Mouse (Mus musculus) embryonic facial prominence, embryonic 11.5 days (tissue): ENCODE data around the gene Rragd. TPM values are rescaled to one million over a fixed set of nuclear protein-coding genes. Genes with fewer than 3 reads are reported as not detected.

ENCODE experiments used
- ATAC-seq: fragments of 200-750 bp; cut with Nextera tagmentation; replicated peaks from 2 replicates; pipeline ENCODE4 v1.8.0; 2017; ENCODE audit warnings: low read depth; ENCODE audit not compliant: insufficient number of reproducible peaks, low FRiP score, low TSS enrichment
- DNase-seq: peaks from one replicate; pipeline ENCODE4 v3.0.0-alpha.2; 2015; ENCODE audit warnings: low spot score
- H3K27ac ChIP-seq: fragments of 300-500 bp; sonication (generic); replicated peaks from 2 replicates; pipeline ENCODE4 v1.5.1; 2014; ENCODE audit warnings: mild to moderate bottlenecking, low read depth, low read length, control low read depth
- H3K27me3 ChIP-seq: fragments of 300-500 bp; sonication (generic); 2 replicates; pipeline ENCODE4 v1.6.1; 2014; ENCODE audit warnings: mild to moderate bottlenecking, low read length, moderate library complexity, mixed read lengths; ENCODE audit not compliant: control insufficient read depth, insufficient read depth
- H3K36me3 ChIP-seq: fragments of 300-500 bp; sonication (generic); replicated peaks from 2 replicates; pipeline ENCODE4 v1.6.1; 2014; ENCODE audit warnings: low read depth, mild to moderate bottlenecking, low read length, moderate library complexity, mixed read lengths; ENCODE audit not compliant: control insufficient read depth, insufficient read depth
- H3K4me1 ChIP-seq: fragments of 300-500 bp; sonication (generic); 2 replicates; pipeline ENCODE4 v1.6.1; 2014; ENCODE audit warnings: low read length, mixed read lengths; ENCODE audit not compliant: control insufficient read depth, insufficient read depth
- H3K4me2 ChIP-seq: fragments of 300-500 bp; sonication (generic); 2 replicates; pipeline ENCODE4 v1.6.1; 2014; ENCODE audit warnings: low read depth, mild to moderate bottlenecking, control low read depth, low read length, moderate library complexity
- H3K4me3 ChIP-seq: fragments of 300-500 bp; sonication (generic); 2 replicates; pipeline ENCODE4 v1.5.1; 2014; ENCODE audit warnings: low read depth, low read length, control low read depth
- H3K9ac ChIP-seq: fragments of 300-500 bp; sonication (generic); replicated peaks from 2 replicates; pipeline ENCODE4 v1.6.1; 2014; ENCODE audit warnings: mild to moderate bottlenecking, control low read depth, low read length
- H3K9me3 ChIP-seq: fragments of 300-500 bp; sonication (generic); replicated peaks from 2 replicates; pipeline ENCODE4 v1.6.1; 2016; ENCODE audit warnings: mild to moderate bottlenecking, low read length, inconsistent platforms, mixed read lengths; ENCODE audit not compliant: control insufficient read depth
- WGBS: fragments of 180-500 bp; shearing (Covaris S2); extraction: QIAGEN DNeasy Blood & Tissue Kit; methylation state at CpG from one replicate; pipeline ENCODE4 v1.1.7; 2014; 5-methylcytosine and 5-hydroxymethylcytosine counted together
- polyA plus RNA-seq: library from polyadenylated mRNA; unstranded; fragments of >200 nt; fragmentation: Nextera tagmentation; extraction: Ambion mirVana; gene quantifications from 2 replicates; pipeline ENCODE4 v1.2.1, GENCODE M21; 2014

Rragd gene
- polyA plus RNA-seq = 24.4 and 27.8 TPM in 2 replicates

DNA sequence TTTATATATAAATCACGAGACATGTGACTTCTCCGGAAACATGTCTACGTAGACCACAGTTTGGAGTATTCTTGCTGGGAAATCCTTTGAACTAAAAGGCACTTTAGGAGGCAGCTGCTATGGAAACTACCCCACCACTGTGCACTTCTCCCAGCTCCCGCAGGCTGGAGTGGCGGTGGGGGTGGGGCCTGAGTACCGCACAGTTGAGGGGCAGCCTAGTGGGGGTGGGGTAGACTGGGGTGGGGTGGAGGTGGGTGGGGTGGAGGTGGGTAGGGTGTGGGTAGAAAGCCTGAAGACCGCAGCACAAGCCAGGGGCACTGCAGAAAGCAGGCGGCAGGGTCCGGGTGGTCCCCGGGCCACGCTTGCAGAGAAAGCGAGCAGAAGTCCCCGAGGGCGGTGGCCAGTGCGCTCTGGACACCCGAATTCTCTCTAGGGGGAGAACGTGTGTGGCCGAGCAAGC lies at the start of gene Rragd:
Gene Rragd (plus strand): TSS at position 322 of the 460 bp plus-strand sequence.
- H3K27ac ChIP-seq = peak within 1 kb of the TSS; percentile 65
- peak; percentile 75 for ATAC-seq
- H3K9me3 ChIP-seq = no peaks in the 10 kb centered on the region
- WGBS = 1% methylated on average over 16 of the region's 18 CpGs
- H3K36me3 ChIP-seq = no peaks in the 10 kb centered on the region
- H3K4me2 ChIP-seq = peak within 1 kb of the TSS; percentile 99
- H3K4me1 ChIP-seq = no peaks in the 10 kb centered on the region; the same call in 1 of the 2 replicates
- peak within 1 kb of the TSS; percentile 86 for H3K9ac ChIP-seq
- peak; percentile 63 for DNase-seq
- H3K4me3 ChIP-seq = peak within 1 kb of the TSS; percentile 85
- 0 out of 2 replicates have a peak, but pooled peaks cover 2% of the 10 kb centered on the region for H3K27me3 ChIP-seq

DNA sequence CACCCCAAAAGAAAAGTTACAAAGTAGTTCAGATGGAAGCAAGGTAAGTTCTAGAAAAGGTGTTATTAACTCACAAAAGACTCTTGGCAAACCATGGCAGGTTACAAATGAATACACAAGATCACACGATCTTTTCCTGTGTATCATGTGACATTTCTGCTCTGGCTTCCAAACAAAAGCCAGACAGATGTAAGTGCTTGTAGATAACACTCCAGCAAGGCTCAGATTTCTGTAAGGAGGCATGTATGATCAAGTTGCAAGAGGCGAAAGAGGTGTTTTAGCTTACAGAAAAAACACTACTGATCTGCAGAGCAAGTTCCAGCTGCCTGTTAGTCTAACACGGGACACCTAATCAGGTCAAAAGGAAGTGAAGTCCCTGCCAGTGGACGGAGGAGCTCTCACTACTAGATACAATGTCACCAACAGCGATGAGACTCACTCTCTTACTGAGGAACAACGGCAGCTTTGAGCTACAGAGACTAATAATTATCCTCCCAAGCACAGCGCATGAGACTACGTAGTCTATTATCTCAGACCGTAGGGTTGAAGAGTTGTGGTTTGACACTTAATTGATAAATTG lies 46.0 kb upstream of the Rragd start:
- Histone ChIP-seq H3K9ac (no peak overlapping the region; the same call in 1 of the 2 replicates), H3K27ac (peak overlapping the region; percentile 59), H3K4me1 (no peaks in the 10 kb centered on the region), H3K4me2 (no peak overlapping the region), H3K27me3 (no peaks in the 10 kb centered on the region), H3K36me3 (no peaks in the 10 kb centered on the region), H3K4me3 (no peak overlapping the region), H3K9me3 (no peaks in the 10 kb centered on the region)
- DNase-seq (peak; percentile 59), ATAC-seq (no peak)
- 28% methylated on average over 9 of the region's 9 CpGs for WGBS

DNA sequence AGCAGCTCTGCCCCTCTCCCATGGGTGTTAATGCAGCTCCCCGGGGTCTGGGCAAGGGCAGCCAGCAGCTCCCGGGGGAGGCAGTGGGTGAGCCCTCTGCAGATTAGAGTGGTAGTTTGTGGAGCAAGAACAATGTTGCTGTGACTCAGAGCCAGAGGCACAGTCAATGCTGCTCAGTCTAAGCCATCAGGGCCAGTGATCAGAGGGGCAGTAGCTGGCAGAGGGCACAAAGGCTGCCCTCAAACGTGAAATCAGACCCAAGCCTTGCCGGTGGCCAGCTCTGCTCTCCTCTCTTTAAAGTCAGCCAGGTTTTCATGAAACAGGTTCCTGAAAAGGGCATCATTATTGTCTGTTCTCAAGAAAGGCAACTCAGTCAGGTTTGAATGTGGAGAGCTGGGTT lies 43.3 kb upstream of the Rragd start:
- Histone ChIP-seq H3K4me1 (no peaks in the 10 kb centered on the region), H3K36me3 (no peaks in the 10 kb centered on the region), H3K4me3 (no peak overlapping the region), H3K27ac (peak overlapping the region; percentile 22; the same call in 1 of the 2 replicates), H3K9ac (no peak overlapping the region), H3K9me3 (no peaks in the 10 kb centered on the region), H3K4me2 (no peak overlapping the region), H3K27me3 (no peaks in the 10 kb centered on the region)
- DNase-seq (no peak), ATAC-seq (no peak)
- WGBS = 30% methylated on average over 4 of the region's 4 CpGs

DNA sequence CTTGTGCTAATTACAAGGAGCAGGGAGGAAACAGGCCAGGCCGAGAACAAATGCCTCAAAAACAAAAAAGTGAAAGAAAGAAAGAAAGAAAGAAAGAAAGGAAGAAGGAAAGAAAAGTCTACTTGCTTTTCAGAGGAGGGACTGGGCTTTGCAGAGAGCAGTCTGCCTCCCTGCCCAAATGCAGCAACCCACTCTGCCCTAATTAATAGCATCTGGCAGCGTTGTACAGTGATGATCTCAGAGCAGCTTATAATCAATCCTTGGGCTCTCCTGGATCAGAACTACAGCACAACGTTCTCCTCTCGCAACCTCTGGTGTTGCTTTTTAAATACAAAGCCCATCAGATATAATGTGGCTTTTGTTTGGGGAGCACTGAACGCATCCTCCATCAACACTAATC lies 42.9 kb upstream of the Rragd start:
- DNase-seq = peak; percentile 73
- Histone ChIP-seq H3K4me2 (no peak overlapping the region), H3K27ac (peak overlapping the region; percentile 22; the same call in 1 of the 2 replicates), H3K36me3 (no peaks in the 10 kb centered on the region), H3K27me3 (no peaks in the 10 kb centered on the region), H3K9ac (no peak overlapping the region), H3K4me3 (no peak overlapping the region), H3K9me3 (no peaks in the 10 kb centered on the region), H3K4me1 (no peaks in the 10 kb centered on the region)
- ATAC-seq = no peak
- 29% methylated on average over 5 of the region's 5 CpGs for WGBS

DNA sequence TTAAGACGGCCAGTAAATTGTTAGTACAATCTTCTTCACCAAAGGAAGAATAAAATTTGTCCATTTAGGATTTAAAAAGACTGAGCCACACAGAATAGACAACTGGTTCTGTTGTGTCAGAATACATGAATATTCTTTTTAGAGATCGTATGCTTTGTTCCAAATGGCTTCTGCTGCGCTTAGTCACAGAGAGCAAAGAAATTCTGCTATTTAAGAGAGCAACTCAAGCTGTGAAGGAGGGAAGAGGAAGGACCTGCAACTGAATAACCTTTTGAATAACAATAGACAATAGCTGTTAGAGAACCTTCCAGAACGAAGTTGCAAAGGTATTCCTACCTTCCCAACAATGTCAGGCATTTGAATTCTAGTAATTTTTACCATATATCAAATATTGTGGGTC lies 41.9 kb upstream of the Rragd start:
- H3K4me3 ChIP-seq = no peak overlapping the region
- H3K9ac ChIP-seq = no peak overlapping the region
- WGBS = 78% methylated on average over 4 of the region's 4 CpGs
- DNase-seq = no peak
- no peaks in the 10 kb centered on the region for H3K9me3 ChIP-seq
- H3K27me3 ChIP-seq = no peaks in the 10 kb centered on the region
- no peak for ATAC-seq
- H3K4me1 ChIP-seq = no peaks in the 10 kb centered on the region
- H3K36me3 ChIP-seq = no peaks in the 10 kb centered on the region
- no peak overlapping the region for H3K4me2 ChIP-seq
- no peak overlapping the region for H3K27ac ChIP-seq

DNA sequence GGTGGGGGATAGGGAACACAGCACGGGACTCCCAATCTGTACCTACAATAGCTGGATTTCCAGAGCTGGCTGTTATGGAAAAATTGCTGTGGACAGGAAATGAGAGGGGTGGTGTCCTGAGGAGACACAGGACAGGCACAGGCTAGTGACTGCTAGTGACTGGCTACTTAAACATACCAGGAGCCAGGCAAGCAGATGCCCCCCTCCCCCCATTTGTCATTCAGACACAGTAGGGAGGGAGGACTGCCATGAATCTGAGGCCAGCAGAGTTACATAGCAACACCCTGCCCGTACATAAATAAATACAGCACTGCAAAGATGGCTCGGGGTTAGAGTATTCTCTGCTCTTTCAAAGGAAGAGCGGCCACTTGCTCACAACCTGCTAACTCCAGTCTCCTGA lies 35.2 kb upstream of the Rragd start:
- H3K36me3 ChIP-seq = no peaks in the 10 kb centered on the region
- peak; percentile 39 for DNase-seq
- H3K4me3 ChIP-seq = no peak overlapping the region
- no peaks in the 10 kb centered on the region for H3K9me3 ChIP-seq
- ATAC-seq = no peak
- H3K27ac ChIP-seq = no peak overlapping the region
- H3K4me2 ChIP-seq = no peak overlapping the region
- 41% methylated on average over 4 of the region's 4 CpGs for WGBS
- H3K27me3 ChIP-seq = no peaks in the 10 kb centered on the region
- no peak overlapping the region for H3K9ac ChIP-seq
- H3K4me1 ChIP-seq = no peaks in the 10 kb centered on the region

DNA sequence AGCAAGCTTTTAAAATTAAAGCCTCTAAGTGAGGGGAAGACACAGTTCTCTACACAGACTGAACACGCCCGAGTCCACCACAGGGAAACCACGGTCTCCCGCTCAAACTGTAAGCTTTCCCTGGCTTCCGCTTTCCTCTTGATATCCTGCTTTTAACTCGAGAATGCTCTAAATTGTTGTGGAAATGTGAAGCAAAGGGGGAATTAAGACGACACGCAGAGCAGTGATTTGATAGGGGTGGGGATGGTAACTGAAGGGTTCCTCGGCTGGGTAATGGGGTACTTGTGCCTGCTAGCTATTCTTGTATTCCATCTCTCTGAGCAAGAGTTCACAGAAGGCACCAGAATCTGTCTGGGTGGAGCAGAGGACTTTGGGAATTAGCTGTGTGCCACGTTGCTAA lies 34.1 kb upstream of the Rragd start:
- H3K27me3 ChIP-seq = no peaks in the 10 kb centered on the region
- H3K36me3 ChIP-seq = no peaks in the 10 kb centered on the region
- no peak for ATAC-seq
- H3K4me1 ChIP-seq = no peaks in the 10 kb centered on the region
- no peaks in the 10 kb centered on the region for H3K9me3 ChIP-seq
- no peak for DNase-seq
- H3K4me3 ChIP-seq = no peak overlapping the region
- H3K27ac ChIP-seq = no peak overlapping the region
- no peak overlapping the region for H3K9ac ChIP-seq
- H3K4me2 ChIP-seq = no peak overlapping the region
- 46% methylated on average over 10 of the region's 10 CpGs for WGBS

DNA sequence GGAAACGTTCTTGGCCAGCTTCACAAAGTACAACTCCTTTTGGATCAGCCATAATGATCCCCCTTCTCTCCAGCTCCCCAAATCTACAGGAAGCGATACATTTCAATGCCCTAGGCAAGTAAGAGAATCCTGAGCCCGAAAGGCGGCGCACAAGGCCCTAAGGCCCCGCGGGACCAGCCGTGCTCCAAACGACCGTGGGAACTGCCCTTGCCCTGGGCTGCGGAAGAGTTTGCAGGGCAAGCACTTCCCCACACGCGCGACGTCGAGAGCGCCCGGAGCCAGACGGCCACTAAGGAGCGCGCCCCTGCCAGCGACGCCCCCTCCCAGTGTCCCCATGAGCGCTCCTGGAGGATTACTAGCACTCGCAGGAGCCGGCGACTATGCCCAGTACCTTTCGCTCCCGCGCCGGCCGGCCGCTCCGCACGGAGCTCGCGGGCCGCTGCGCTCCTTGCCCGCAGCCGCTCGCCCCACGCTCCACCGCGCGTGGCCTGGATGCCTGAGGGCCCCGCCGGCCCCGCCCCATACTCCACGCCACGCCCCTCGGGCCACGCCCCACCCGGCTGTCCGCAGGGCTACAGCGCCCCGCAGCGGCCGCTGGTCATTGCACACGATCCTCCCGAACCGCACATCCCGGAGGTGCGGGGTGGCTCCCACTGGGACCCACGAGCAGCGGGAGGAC lies 32.3 kb upstream of the Rragd start, which contains the start of gene Ankrd6:
Gene Ankrd6 (minus strand): TSS at position 486 of the 679 bp plus-strand sequence.
- Histone ChIP-seq H3K36me3 (no peaks in the 10 kb centered on the region), H3K27me3 (no peaks in the 10 kb centered on the region), H3K9me3 (no peaks in the 10 kb centered on the region), H3K4me3 (peak within 1 kb of the TSS; percentile 74), H3K27ac (no peak within 1 kb of the TSS), H3K4me1 (no peaks in the 10 kb centered on the region), H3K4me2 (peak within 1 kb of the TSS; percentile 96), H3K9ac (peak within 1 kb of the TSS; percentile 72)
- ATAC-seq (peak; percentile 84), DNase-seq (peak; percentile 88)
- WGBS = under 1% methylated on average over 66 of the region's 66 CpGs
